Mouse (Mus musculus) liver, embryonic 16.5 days (tissue): ENCODE measurements around the gene Sec16b. TPM values are rescaled to one million over a fixed set of nuclear protein-coding genes. Genes with fewer than 3 reads are reported as not detected.

Source experiments
- ATAC-seq: fragments of 200-750 bp; cut with Nextera tagmentation; 2 replicates; pipeline ENCODE4 v1.8.0; 2017; ENCODE audit warnings: low read depth, mild to moderate bottlenecking, moderate number of reproducible peaks, moderate library complexity
- H3K27ac ChIP-seq: fragments of 300-500 bp; sonication (generic); 2 replicates; pipeline ENCODE4 v1.5.1; 2014; ENCODE audit warnings: mild to moderate bottlenecking, low read length
- H3K27me3 ChIP-seq: fragments of 300-500 bp; sonication (generic); 2 replicates; pipeline ENCODE4 v1.6.1; 2014; ENCODE audit warnings: low read depth, low read length, mixed read lengths; ENCODE audit not compliant: control insufficient read depth, insufficient read depth
- H3K36me3 ChIP-seq: fragments of 300-500 bp; sonication (generic); 2 replicates; pipeline ENCODE4 v1.6.1; 2014; ENCODE audit warnings: mild to moderate bottlenecking; ENCODE audit not compliant: control insufficient read depth, insufficient read depth
- H3K4me1 ChIP-seq: fragments of 300-500 bp; sonication (generic); 2 replicates; pipeline ENCODE4 v1.6.1; 2014; ENCODE audit warnings: low read depth, low read length, mixed read lengths; ENCODE audit not compliant: control insufficient read depth
- H3K4me2 ChIP-seq: fragments of 300-500 bp; sonication (generic); 2 replicates; pipeline ENCODE4 v1.6.1; 2014; ENCODE audit warnings: low read depth, low read length, mixed read lengths
- H3K4me3 ChIP-seq: fragments of 300-500 bp; sonication (generic); 2 replicates; pipeline ENCODE4 v1.5.1; 2014; ENCODE audit warnings: low read depth, mild to moderate bottlenecking, low read length
- H3K9ac ChIP-seq: fragments of 300-500 bp; sonication (generic); 2 replicates; pipeline ENCODE4 v1.6.1; 2014; ENCODE audit warnings: low read depth, low read length
- H3K9me3 ChIP-seq: fragments of 300-500 bp; sonication (generic); replicated peaks from 2 replicates; pipeline ENCODE4 v1.6.1; 2016; ENCODE audit warnings: low read length; ENCODE audit not compliant: control insufficient read depth
- WGBS: fragments of 180-500 bp; shearing (Covaris S2); extraction: QIAGEN DNeasy Blood & Tissue Kit; methylation state at CpG from one replicate; pipeline ENCODE4 v1.1.7; 2014; ENCODE audit not compliant: insufficient replicate concordance; 5-methylcytosine and 5-hydroxymethylcytosine counted together
- polyA plus RNA-seq: library from polyadenylated mRNA; unstranded; fragments of >200 nt; fragmentation: Nextera tagmentation; extraction: Ambion mirVana; gene quantifications from 2 replicates; pipeline ENCODE4 v1.2.1, GENCODE M21; 2015

Sec16b gene
- polyA plus RNA-seq, 1 experiment from 2014 or later, result 9.3 TPM

DNA sequence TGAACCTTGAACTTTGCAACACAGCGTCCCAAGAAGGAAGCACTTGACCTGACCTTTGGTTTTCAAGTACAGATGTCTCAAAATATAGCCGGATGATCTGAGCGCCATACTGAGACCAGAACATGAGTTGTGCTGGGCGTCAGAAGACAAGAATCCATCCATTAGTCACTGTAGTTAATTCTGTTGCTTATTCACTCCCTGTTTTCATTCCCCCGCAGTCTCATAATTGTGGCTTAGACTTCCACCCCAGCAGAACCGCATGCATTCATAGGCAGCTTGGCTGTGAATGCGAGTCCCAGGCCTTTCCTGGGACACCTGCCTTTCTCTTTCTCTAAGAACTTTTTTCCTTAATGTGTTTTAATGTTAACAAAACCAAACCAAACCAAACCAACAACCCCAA is 33.8 kb upstream of the Sec16b start:
- no peaks in the 10 kb centered on the region for H3K27me3 ChIP-seq
- H3K4me2 ChIP-seq, result no peak overlapping the region
- H3K9ac ChIP-seq, result no peak overlapping the region
- no peaks in the 10 kb centered on the region for H3K4me1 ChIP-seq
- ATAC-seq, result no peak
- H3K4me3 ChIP-seq, result no peak overlapping the region
- 76% methylated on average over 7 of the region's 7 CpGs for WGBS
- no peak overlapping the region for H3K27ac ChIP-seq
- H3K36me3 ChIP-seq, result no peaks in the 10 kb centered on the region
- no peaks in the 10 kb centered on the region for H3K9me3 ChIP-seq

DNA sequence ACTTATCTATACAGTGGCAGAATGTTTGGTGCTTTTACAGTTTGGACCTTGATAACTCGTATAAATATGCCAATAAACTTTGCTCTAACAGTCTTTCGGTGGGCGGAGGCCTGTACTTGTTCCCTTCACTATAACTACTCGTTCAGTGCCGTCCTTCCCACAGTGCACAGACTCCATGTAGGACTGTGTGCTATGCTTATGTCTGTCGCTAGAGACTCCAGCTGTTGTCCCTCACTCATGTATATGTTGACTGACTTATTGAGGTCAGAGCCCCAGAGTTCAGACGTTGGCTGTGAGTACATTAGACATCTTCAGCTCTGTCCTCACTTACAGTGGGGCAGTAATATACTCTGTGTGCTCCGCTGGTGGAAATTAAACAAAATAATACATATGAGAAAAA is 31.7 kb upstream of the Sec16b start:
- H3K27me3 ChIP-seq, result no peaks in the 10 kb centered on the region
- no peak overlapping the region for H3K9ac ChIP-seq
- H3K27ac ChIP-seq, result no peak overlapping the region
- H3K4me1 ChIP-seq, result no peaks in the 10 kb centered on the region
- H3K4me2 ChIP-seq, result no peak overlapping the region
- no peak for ATAC-seq
- WGBS, result 69% methylated on average over 8 of the region's 8 CpGs
- H3K9me3 ChIP-seq, result no peaks in the 10 kb centered on the region
- no peaks in the 10 kb centered on the region for H3K36me3 ChIP-seq
- no peak overlapping the region for H3K4me3 ChIP-seq

DNA sequence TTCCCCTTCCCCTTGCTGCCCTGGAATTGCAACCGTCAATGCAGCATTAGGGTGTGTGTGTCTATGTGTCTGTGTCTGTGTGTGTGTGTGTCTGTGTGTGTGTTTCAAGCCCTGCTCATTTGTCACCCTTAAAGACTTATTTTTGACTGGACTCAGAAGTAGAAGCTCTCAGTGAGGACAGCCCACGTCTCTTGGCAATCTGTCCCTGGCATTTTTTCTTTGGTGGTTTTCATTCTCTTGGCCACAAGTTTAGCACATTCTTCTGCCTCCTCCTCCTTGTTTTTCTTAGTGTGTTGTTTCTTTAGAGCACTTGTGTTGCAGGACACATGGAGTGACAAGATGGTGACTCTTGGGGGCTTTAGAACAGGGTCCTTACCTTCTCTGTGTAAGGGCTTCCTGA is 30.3 kb upstream of the Sec16b start:
- no peak overlapping the region for H3K4me2 ChIP-seq
- no peak overlapping the region for H3K9ac ChIP-seq
- no peaks in the 10 kb centered on the region for H3K27me3 ChIP-seq
- no peak overlapping the region for H3K27ac ChIP-seq
- no peak for ATAC-seq
- no peaks in the 10 kb centered on the region for H3K9me3 ChIP-seq
- no peaks in the 10 kb centered on the region for H3K4me1 ChIP-seq
- WGBS, result 73% methylated on average over 2 of the region's 2 CpGs
- H3K4me3 ChIP-seq, result no peak overlapping the region
- H3K36me3 ChIP-seq, result no peaks in the 10 kb centered on the region

DNA sequence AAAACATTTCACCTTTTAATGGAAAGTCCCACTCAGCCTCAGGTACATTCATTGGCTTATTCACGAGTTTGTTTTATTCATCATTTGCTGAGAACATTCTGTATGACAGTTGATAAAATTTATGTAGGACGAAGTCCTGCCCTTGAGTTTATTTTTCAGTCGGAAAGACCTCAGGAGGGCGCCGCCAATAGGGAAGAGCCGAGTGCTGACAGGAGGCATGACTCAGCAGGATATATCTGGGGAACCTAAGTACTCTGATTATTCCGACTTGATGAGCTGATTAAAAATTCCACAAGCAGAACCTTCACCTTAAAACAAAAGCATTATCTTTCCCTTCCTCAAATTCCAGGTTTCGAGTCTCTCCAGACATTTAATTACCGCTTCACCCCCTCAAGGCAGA is 26.4 kb upstream of the Sec16b start:
- Histone ChIP-seq H3K4me1 (no peaks in the 10 kb centered on the region), H3K9me3 (no peaks in the 10 kb centered on the region), H3K4me3 (no peak overlapping the region), H3K27me3 (no peaks in the 10 kb centered on the region), H3K9ac (no peak overlapping the region), H3K4me2 (no peak overlapping the region), H3K27ac (no peak overlapping the region), H3K36me3 (no peaks in the 10 kb centered on the region)
- 32% methylated on average over 9 of the region's 9 CpGs for WGBS
- ATAC-seq, result no peak

- Histone ChIP-seq H3K4me2 (no peak overlapping the region), H3K27me3 (no peaks in the 10 kb centered on the region), H3K9me3 (no peaks in the 10 kb centered on the region), H3K36me3 (no peaks in the 10 kb centered on the region), H3K9ac (no peak overlapping the region), H3K27ac (no peak overlapping the region), H3K4me1 (no peaks in the 10 kb centered on the region), H3K4me3 (no peak overlapping the region)
- 57% methylated on average over 3 of the region's 3 CpGs for WGBS
- ATAC-seq, result no peak
Observed at GRCm38 (mm10) chr1:157480901-157481300, 25.6 kb upstream of the Sec16b start.

DNA sequence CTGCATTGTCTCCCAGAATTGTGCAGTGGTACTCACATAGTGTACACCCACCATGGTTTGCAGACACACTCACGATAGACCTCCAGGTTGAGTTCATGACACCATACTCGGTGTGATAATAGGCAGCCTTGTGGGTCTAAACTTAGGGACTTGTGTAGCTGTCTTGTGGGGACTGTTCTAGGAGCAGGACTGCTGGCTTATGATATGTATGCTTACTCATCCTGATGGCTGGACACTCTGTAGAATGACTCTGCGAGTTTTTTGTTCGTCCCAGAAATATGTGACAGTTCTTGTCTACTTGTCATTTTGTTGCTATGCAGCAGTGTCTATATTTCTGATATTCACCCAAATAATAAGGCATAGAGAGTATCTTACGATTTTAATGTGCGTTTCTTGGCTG is 24.9 kb upstream of the Sec16b start:
- no peak overlapping the region for H3K4me2 ChIP-seq
- no peak for ATAC-seq
- WGBS, result 51% methylated on average over 6 of the region's 6 CpGs

DNA sequence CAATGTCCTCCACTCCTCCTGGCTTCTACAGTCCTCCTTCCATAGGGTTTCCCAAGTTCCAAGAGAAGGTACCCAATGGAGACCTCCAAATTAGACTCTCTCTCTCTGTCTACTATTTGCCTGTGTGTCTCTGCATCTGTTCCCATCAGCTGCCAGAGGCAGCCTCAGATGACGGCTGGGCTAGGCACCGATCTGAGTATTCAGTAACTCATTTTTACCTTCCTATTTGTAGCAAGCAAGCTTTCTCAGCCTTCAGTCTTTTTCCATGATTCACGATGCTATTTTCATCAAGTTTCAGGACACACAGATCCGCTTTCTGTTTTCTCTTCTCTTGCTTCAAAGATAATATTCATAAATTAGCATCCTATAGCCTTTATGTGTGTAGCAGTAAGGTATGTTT is 22.4 kb upstream of the Sec16b start:
- no peak overlapping the region for H3K27ac ChIP-seq
- H3K27me3 ChIP-seq, result no peaks in the 10 kb centered on the region
- H3K9me3 ChIP-seq, result no peaks in the 10 kb centered on the region
- WGBS, result 75% methylated on average over 4 of the region's 4 CpGs
- no peak overlapping the region for H3K9ac ChIP-seq
- no peaks in the 10 kb centered on the region for H3K4me1 ChIP-seq
- no peak for ATAC-seq
- H3K4me3 ChIP-seq, result no peak overlapping the region
- H3K36me3 ChIP-seq, result no peaks in the 10 kb centered on the region
- H3K4me2 ChIP-seq, result no peak overlapping the region

More for the DNA sequence above, 24.9 kb upstream of the Sec16b start:
- no peaks in the 10 kb centered on the region for H3K4me1 ChIP-seq
- no peaks in the 10 kb centered on the region for H3K36me3 ChIP-seq
- no peak overlapping the region for H3K4me3 ChIP-seq
- H3K27ac ChIP-seq, result no peak overlapping the region
- H3K9me3 ChIP-seq, result no peaks in the 10 kb centered on the region
- no peaks in the 10 kb centered on the region for H3K27me3 ChIP-seq
- H3K9ac ChIP-seq, result no peak overlapping the region

GRCm38 (mm10) chr1:157500657-157501056 is 5.9 kb upstream of the Sec16b start:
- 57% methylated on average over 1 of the region's 1 CpGs for WGBS
- H3K4me3 ChIP-seq, result no peak overlapping the region
- no peaks in the 10 kb centered on the region for H3K27me3 ChIP-seq
- H3K9ac ChIP-seq, result no peak overlapping the region
- no peaks in the 10 kb centered on the region for H3K4me1 ChIP-seq
- H3K9me3 ChIP-seq, result no peaks in the 10 kb centered on the region
- ATAC-seq, result no peak; the same call in 1 of the 2 replicates
- H3K27ac ChIP-seq, result no peak overlapping the region
- no peaks in the 10 kb centered on the region for H3K36me3 ChIP-seq
- H3K4me2 ChIP-seq, result no peak overlapping the region

DNA sequence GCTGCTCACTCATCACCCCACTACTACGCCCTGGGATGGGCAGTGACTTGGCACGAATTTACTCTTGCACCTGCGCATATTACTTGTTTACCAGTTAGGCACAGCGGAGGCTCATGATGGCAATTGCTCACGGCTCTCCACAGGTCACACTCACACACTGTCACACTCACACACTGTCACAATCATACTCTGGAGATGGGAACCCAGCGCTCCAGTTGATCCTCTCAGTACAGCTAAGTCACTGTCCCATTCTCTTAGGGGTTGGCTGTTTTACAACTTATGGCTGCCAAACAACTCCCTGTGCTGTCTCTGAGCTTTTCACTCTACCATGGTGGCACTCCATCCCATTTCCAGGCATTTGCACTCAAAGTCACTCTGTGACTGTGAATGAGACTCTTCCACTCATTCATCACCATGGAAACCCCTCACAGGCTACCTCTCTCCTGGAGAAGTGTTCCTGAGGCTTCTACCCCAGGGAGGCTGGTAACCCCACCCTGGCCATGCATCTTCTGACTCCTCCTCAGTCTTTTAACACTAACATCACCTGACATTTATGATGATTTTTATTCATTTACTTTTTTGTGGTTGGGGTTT is 5.1 kb upstream of the Sec16b start:
- 76% methylated on average over 6 of the region's 6 CpGs for WGBS
- no peak for ATAC-seq

More for the DNA sequence above, 5.1 kb upstream of the Sec16b start:
- Histone ChIP-seq H3K4me3 (no peak overlapping the region), H3K9ac (no peak overlapping the region), H3K9me3 (no peaks in the 10 kb centered on the region), H3K4me2 (no peak overlapping the region), H3K27me3 (no peaks in the 10 kb centered on the region), H3K27ac (no peak overlapping the region), H3K36me3 (no peaks in the 10 kb centered on the region), H3K4me1 (no peaks in the 10 kb centered on the region)
